Mouse (Mus musculus) stomach, postnatal 0 days (tissue): ENCODE data around the gene Xiap. TPM values are rescaled to one million over a fixed set of nuclear protein-coding genes. Genes with fewer than 3 reads are reported as not detected.

Experiments
- ATAC-seq: fragments of 200-750 bp; cut with Nextera tagmentation; 2 replicates; pipeline ENCODE4 v1.8.0; 2017; ENCODE audit not compliant: low FRiP score, low TSS enrichment
- DNase-seq: peaks from one replicate; pipeline ENCODE4 v3.0.0-alpha.2; 2016; ENCODE audit warnings: low spot score
- H3K27ac ChIP-seq: fragments of 300-500 bp; sonication (generic); replicated peaks from 2 replicates; pipeline ENCODE4 v1.5.1; 2014; ENCODE audit warnings: mild to moderate bottlenecking, control low read depth
- H3K27me3 ChIP-seq: fragments of 300-500 bp; sonication (generic); 2 replicates; pipeline ENCODE4 v1.6.1; 2014; ENCODE audit warnings: low read length; ENCODE audit not compliant: control insufficient read depth, insufficient read depth
- H3K36me3 ChIP-seq: fragments of 300-500 bp; sonication (generic); 2 replicates; pipeline ENCODE4 v1.6.1; 2014; ENCODE audit warnings: low read length, mixed read lengths; ENCODE audit not compliant: control insufficient read depth, insufficient read depth
- H3K4me1 ChIP-seq: fragments of 300-500 bp; sonication (generic); replicated peaks from 2 replicates; pipeline ENCODE4 v1.6.1; 2014; ENCODE audit warnings: antibody characterized with exemption; ENCODE audit not compliant: control insufficient read depth, insufficient read depth
- H3K4me2 ChIP-seq: fragments of 300-500 bp; sonication (generic); replicated peaks from 2 replicates; pipeline ENCODE4 v1.6.1; 2014; ENCODE audit warnings: low read depth, mild to moderate bottlenecking, control low read depth, moderate library complexity
- H3K4me3 ChIP-seq: fragments of 300-500 bp; sonication (generic); 2 replicates; pipeline ENCODE4 v1.5.1; 2014; ENCODE audit warnings: low read depth, low read length, control low read depth
- H3K9ac ChIP-seq: fragments of 300-500 bp; sonication (generic); 2 replicates; pipeline ENCODE4 v1.6.1; 2014; ENCODE audit warnings: mild to moderate bottlenecking, low read length, control low read depth, mixed read lengths
- H3K9me3 ChIP-seq: fragments of 300-500 bp; sonication (generic); 2 replicates; pipeline ENCODE4 v1.6.1; 2016; ENCODE audit warnings: low read length; ENCODE audit not compliant: control insufficient read depth
- CTCF ChIP-seq: IDR thresholded peaks from 2 replicates; pipeline ENCODE4 v1.5.1; 2016; ENCODE audit warnings: antibody characterized with exemption, low read depth, mild to moderate bottlenecking, moderate library complexity
- EP300 ChIP-seq: optimal IDR thresholded peaks from 2 replicates; pipeline ENCODE3; 2016; ENCODE audit warnings: antibody characterized with exemption
- whole genome bisulfite sequencing: fragments of 180-500 bp; shearing (Covaris S2); extraction: QIAGEN DNeasy Blood & Tissue Kit; methylation state at CpG from one replicate; pipeline ENCODE4 v1.1.7; 2014; 5-methylcytosine and 5-hydroxymethylcytosine counted together
- polyA plus RNA-seq: library from polyadenylated mRNA; unstranded; fragments of >200 nt; fragmentation: Nextera tagmentation; extraction: Ambion mirVana; gene quantifications from 2 replicates; pipeline ENCODE4 v1.2.1, GENCODE M21; 2015

The Xiap gene
- polyA plus RNA-seq, 1 experiment from 2014 or later: 7.5 TPM

GRCm38 (mm10) chrX:42124963-42125697, 65.7 kb downstream of the Xiap start:
- peak; percentile 76; the same call in 1 of the 2 replicates for ATAC-seq

GRCm38 (mm10) chrX:42139882-42140281, 80.4 kb downstream of the Xiap start:
- H3K27ac ChIP-seq: no peak overlapping the region
- no peaks in the 10 kb centered on the region for H3K9me3 ChIP-seq
- H3K27me3 ChIP-seq: no peaks in the 10 kb centered on the region
- no peaks in the 10 kb centered on the region for H3K4me1 ChIP-seq
- TF ChIP-seq EP300 (no peak), CTCF (0 out of 2 replicates have a peak, but pooled peaks have one; percentile 6)
- WGBS: 26% methylated on average over 9 of the region's 9 CpGs
- no peaks in the 10 kb centered on the region for H3K36me3 ChIP-seq
- DNase-seq (no peak), ATAC-seq (no peak; the same call in 1 of the 2 replicates)
- H3K4me3 ChIP-seq: no peak overlapping the region
- no peak overlapping the region for H3K9ac ChIP-seq
- no peak overlapping the region for H3K4me2 ChIP-seq

More at GRCm38 (mm10) chrX:42124963-42125697, 65.7 kb downstream of the Xiap start:
- no peak overlapping the region for H3K4me3 ChIP-seq
- H3K36me3 ChIP-seq: no peaks in the 10 kb centered on the region
- H3K4me2 ChIP-seq: no peak overlapping the region
- no peak for TF ChIP-seq CTCF
- TF ChIP-seq EP300: no peak
- no peaks in the 10 kb centered on the region for H3K27me3 ChIP-seq
- WGBS: 66% methylated on average over 5 of the region's 5 CpGs
- no peak overlapping the region for H3K27ac ChIP-seq
- H3K4me1 ChIP-seq: no peaks in the 10 kb centered on the region
- no peak overlapping the region for H3K9ac ChIP-seq
- no peaks in the 10 kb centered on the region for H3K9me3 ChIP-seq
- DNase-seq: no peak

- no peak overlapping the region for H3K4me2 ChIP-seq
- no peak overlapping the region for H3K4me3 ChIP-seq
- ATAC-seq: no peak
- no peak overlapping the region for H3K27ac ChIP-seq
- H3K9ac ChIP-seq: no peak overlapping the region
- H3K4me1 ChIP-seq: no peaks in the 10 kb centered on the region
- TF ChIP-seq EP300: no peak
- TF ChIP-seq CTCF: no peak
- no peak for DNase-seq
- H3K9me3 ChIP-seq: no peaks in the 10 kb centered on the region
- 81% methylated on average over 3 of the region's 3 CpGs for WGBS
- H3K36me3 ChIP-seq: no peaks in the 10 kb centered on the region
- no peaks in the 10 kb centered on the region for H3K27me3 ChIP-seq
Observed at GRCm38 (mm10) chrX:42142620-42143019, 83.1 kb downstream of the Xiap start.

GRCm38 (mm10) chrX:42143991-42144390, 84.5 kb downstream of the Xiap start:
- no peaks in the 10 kb centered on the region for H3K9me3 ChIP-seq
- H3K27me3 ChIP-seq: no peaks in the 10 kb centered on the region
- H3K9ac ChIP-seq: no peak overlapping the region
- TF ChIP-seq CTCF: no peak
- TF ChIP-seq EP300: no peak
- no peak overlapping the region for H3K27ac ChIP-seq
- H3K36me3 ChIP-seq: no peaks in the 10 kb centered on the region
- WGBS: 62% methylated on average over 4 of the region's 4 CpGs
- H3K4me1 ChIP-seq: no peaks in the 10 kb centered on the region
- ATAC-seq: no peak
- no peak overlapping the region for H3K4me2 ChIP-seq
- no peak for DNase-seq
- H3K4me3 ChIP-seq: no peak overlapping the region

GRCm38 (mm10) chrX:42148016-42148451, 88.6 kb downstream of the Xiap start:
- no peak overlapping the region for H3K4me3 ChIP-seq
- H3K4me2 ChIP-seq: no peak overlapping the region; the same call in 1 of the 2 replicates
- no peak for DNase-seq
- no peaks in the 10 kb centered on the region for H3K36me3 ChIP-seq
- H3K9me3 ChIP-seq: no peaks in the 10 kb centered on the region
- no peaks in the 10 kb centered on the region for H3K4me1 ChIP-seq
- peak overlapping the region; percentile 94 for H3K27ac ChIP-seq
- TF ChIP-seq EP300: no peak
- no peak for TF ChIP-seq CTCF
- 38% methylated on average over 5 of the region's 5 CpGs for WGBS
- no peak for ATAC-seq
- no peaks in the 10 kb centered on the region for H3K27me3 ChIP-seq
- H3K9ac ChIP-seq: no peak overlapping the region

GRCm38 (mm10) chrX:42148788-42149556, 89.5 kb downstream of the Xiap start, which contains the start of gene Stag2:
Stag2 (plus strand) TSS chrX:42149317.
- peak; percentile 91 for ATAC-seq
- peak; percentile 93 for DNase-seq

More at GRCm38 (mm10) chrX:42148788-42149556, 89.5 kb downstream of the Xiap start, which contains the start of gene Stag2:
- no peak for TF ChIP-seq EP300
- peak; percentile 79 for TF ChIP-seq CTCF
- H3K4me2 ChIP-seq: peak within 1 kb of the TSS; percentile 52
- H3K9me3 ChIP-seq: no peaks in the 10 kb centered on the region
- 11% methylated on average over 49 of the region's 76 CpGs for WGBS
- H3K27me3 ChIP-seq: no peaks in the 10 kb centered on the region
- peak within 1 kb of the TSS; percentile 100 for H3K27ac ChIP-seq
- no peaks in the 10 kb centered on the region for H3K4me1 ChIP-seq
- H3K9ac ChIP-seq: peak within 1 kb of the TSS; percentile 95
- H3K36me3 ChIP-seq: no peaks in the 10 kb centered on the region
- peak within 1 kb of the TSS; percentile 69 for H3K4me3 ChIP-seq
